Mouse (Mus musculus) regulatory T cell (primary cell): ENCODE results near the gene Cenpx.
"Not testable (repeated sequence)": the region's sequence is repeated elsewhere in the genome, so short reads cannot be mapped to it uniquely, and the experiment has no call there.

ENCODE experiments used
- in situ Hi-C: fragments of 300-600 bp; cut with MboI, MseI; formaldehyde crosslinking; loops from one replicate; pipeline ENCODE4 v1.15.1; 2025; ENCODE audit warnings: high pct_unique_total_duplicates

The Cenpx gene

DNA sequence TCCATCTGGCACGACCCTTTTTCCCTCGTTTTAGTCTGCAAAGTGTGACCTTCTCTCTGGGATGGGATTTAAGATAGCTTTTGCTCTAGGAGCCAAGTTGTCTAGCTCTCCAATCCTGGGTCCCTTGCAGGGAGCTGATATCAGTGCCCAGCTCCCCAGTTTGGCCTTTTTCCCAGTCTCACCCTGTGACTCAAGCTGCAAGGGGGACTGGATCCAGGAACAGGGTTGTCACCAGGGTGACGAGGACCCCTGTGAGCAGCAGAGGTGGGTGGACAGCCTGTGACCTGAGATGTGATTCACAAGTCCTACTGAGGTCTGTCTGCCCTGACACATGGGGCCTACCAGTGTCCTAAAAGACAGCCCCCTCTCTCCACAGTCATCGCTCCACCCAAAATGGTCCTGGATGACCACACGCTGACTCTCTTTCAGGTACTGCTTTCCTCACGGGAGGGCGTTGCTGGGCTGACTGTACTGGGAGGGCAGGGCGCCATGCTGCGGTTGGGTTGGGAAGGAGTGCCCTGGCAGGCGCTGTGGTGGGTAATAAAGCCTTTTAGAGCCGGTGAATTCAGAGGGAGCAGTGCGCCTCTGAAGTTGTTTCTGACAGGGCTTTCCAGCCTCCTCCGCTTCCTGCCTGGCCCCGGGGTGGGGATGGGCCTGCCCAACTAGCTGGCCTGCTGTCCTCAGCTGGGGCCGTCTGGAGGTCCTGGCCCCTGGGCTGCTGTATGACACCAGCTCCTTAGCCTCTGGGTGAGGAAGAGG is 9.7 kb downstream of the Cenpx start:
- in situ Hi-C loops = no loop called here

DNA sequence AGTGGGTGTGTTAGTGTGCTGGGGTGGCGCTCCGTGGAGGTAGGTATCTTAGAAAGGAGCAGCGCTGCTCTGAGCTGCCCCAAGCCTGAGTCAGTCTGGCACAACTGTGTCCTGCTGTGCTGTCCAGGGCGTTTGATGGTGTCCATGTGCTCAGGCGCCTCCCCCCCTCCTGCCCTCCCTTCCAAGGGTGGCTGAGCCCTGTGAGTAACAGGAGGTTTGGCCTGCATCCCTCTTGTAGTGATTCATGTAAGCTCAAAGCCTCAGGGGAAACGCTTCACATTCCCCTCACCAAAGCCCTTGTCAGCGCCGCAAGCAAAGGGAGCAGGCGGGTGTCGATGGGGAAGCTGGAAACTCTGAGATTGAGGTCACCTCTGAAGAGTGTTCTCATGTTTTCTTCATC is 15.8 kb downstream of the Cenpx start:
- in situ Hi-C loops = no loop called here

DNA sequence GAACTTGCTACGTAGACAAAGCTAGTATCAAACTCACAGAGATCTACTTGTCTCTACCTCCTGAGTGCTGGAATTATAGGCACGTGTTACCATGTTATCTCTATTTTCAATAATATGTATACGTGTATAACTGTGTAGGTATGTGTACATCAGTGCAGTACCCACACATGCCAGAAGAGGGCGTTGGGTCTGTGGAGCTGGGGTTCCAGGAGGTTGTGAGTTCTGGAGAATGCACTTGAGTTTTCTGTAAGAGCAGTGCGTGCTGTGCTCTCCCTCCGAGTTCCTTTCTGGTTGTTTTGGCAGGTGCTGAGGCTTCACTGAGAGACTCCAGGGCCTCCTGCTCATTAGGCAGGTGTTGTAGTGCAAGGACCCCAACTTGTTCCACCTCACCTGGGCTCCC is 17.0 kb downstream of the Cenpx start:
- in situ Hi-C loops = no loop called here

DNA sequence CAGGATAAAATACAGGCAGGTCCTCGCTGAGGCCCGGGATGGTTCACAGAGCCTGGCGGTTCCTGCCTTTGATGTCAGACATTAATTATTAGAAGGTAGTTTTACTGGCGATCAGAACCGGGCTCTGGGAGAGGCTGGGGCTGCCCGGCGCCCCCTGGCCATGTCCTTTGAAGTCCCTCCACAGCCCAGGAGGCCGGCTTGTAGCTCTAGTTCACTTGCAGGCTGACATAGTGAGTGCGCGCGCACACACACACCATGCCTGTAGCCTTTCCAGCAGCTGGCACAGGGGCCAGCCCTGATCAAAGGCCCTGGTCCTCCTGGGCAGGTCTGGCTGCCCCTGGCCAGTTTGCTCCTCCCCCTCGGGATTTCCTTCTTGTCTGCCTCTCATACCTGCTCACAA is 17.9 kb downstream of the Cenpx start:
- in situ Hi-C loops = no loop called here

DNA sequence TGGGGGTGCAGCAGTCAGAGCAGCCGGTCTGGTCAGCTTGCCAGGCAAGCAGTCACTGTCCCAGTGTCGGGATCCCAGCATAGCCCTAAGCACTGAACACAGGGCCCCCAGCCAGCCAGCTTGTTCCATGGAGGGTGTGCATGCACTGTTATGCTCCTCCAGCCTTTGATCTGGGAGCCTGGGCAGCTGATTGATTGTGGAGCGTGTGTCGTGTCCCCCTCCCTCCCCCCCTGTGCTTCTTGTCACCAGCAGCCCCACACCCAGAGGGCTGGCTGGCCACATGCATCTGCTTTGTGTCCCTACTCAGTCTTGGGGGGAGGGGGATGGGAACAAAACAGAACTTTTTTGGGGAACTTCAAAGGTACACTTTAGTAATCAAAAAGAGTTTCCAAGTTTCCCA is 18.4 kb downstream of the Cenpx start:
- in situ Hi-C loops = no loop called here

DNA sequence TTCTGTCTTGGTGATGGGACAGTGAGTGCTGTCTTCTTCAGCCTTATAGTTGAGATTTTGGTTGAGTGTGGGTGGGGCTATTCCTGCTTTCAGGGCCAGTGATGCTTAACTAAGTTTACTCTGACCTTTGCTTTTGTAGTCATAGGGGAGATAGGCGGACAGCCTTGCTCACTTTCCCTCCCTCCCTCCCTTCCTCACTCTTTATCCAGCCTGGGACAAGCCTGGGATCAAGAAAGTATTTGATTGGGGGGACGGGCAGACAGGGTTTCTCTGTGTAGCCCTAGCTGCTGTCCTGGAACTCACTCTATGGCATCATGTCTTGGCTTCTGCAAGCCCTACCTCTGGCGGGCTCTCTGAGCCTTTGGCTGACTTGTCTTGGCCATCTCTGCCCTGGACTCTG is 20.1 kb downstream of the Cenpx start:
- in situ Hi-C loops = no loop called here

DNA sequence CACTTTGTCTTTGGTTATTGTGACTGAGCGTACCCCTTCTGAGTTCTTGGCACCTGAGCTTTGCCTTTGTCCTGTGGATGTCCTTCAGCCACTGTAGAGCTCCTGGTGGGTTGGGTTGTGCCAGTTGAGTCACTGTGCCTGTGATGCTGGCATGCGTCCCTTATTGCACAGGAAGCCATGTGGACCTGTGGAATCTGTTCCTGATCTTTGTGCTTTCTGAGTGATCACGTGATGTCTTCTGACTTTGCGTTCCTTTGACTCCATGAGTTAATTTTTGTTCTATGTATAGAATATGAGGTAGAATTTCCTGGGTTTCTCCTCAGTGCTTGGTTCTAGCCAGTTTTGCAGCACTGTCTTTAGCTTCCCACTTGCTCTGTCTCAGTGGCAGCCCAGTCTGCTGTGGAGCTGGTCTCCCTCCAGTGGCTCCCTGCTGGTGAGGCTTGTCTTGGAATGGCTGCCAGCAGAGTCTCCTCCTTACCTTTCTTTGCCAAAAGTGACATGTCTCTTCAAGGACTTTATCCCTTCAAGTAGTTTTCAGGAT is 21.0 kb downstream of the Cenpx start:
- in situ Hi-C loops = no loop called here

DNA sequence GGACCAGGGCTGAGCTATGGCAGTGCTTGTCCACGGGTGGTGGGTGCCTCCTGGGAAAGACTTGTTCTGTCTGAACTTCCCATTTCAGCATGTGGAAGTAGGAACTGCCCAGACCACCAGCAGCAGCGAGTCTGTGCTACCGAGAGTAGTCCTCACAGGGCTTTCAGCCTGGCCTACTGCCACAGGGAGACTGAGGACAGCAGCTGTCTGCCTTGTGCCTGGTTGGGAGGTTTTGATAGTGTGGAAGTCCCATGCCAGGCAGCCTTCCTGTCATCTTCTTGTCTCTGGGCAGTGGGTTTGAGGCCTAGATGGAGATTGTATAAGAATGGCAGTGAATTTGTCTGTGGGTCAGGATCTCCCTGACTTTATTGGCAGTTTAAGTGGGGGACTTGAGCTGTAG is 24.2 kb downstream of the Cenpx start:
- in situ Hi-C loops = no loop called here

DNA sequence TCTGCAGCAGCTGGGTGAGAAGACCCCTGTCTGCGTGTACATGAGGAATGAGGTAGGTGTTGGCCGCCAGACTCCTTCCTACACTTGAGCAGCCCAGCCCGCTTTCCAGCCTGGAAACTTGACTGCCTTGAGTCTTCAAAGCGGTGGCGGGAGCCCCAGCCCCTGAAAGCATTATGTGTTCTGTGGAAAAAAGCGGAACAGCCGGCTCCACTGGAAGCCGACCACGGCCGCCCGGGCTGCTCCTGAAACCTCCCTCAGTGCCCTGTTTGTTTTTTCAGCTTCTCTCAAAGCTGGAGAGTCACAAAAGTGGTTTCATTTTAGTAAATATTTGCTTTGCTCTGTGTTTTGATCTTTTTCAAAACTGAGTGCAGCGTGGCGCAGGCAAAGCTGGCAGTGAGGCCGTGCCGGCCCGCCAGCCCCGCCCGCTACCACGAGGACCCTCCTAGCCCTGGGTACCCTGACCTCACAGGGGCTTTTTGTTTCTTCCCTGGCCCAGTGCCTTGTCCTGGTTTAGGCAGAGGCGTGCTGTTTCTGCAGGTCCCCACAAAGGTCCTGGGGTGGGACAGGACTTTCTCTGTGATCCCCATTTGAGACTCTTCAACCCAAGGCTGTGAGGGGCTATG is 26.8 kb downstream of the Cenpx start:
- in situ Hi-C loops = no loop called here

DNA sequence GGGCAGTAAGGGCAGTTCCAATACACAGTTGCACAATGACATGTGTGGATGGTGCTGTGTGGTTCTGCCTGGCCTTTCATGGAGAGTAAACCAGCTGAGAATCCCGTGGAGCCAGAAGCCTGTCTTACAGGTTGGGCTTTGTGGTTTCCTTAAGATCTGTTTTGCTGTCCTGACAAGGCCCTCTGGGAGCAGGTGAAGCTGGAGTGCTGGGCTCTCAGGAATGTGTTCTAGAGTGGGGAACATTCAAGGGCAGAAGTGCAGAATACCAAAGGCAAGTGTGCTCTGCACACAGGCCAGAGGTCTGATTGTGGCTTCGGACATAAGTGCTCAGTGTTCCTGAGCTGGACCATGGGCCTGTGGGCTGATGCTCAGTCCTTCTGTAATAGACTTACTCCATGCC is 28.9 kb downstream of the Cenpx start:
- in situ Hi-C loops = no loop called here

DNA sequence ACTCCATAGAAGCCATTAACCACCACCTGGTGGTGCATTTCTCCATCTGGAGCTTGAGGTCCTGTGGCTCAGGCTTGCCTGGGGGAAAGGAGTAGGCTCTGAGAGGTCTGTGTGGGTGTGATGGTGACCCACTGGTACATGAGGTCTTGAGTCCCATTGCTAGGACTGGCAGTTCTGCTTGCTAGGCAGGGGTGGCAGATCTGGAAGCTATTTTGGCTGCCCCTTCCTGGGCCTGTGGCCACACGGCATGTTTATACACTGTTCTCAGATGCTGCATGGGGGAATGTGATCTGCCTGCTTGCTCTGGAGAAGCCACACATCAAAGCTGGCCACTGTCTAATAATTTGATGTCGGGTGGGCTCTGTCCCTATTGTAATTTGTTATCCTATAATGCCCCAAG is 29.5 kb downstream of the Cenpx start:
- in situ Hi-C loops = no loop called here

DNA sequence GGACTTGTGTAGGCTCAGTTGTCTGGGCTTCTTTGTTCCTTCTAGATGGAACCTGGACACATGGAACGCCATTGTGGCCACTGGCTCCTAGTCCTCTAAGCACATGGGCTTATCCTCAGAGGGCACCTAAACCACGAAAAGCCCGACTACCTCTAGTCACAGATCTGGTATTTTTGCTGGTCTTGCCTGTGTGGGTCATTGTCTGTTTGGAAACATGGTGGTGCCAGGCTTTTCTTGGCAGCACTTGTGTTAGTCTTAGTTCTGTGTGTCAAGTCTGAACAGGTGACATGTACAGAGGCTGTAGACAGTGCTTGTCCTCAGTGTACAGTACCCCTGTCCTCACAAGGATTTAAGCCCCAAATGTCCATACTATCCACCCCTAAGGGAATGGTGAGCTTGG is 30.0 kb downstream of the Cenpx start:
- in situ Hi-C loops = no loop called here

DNA sequence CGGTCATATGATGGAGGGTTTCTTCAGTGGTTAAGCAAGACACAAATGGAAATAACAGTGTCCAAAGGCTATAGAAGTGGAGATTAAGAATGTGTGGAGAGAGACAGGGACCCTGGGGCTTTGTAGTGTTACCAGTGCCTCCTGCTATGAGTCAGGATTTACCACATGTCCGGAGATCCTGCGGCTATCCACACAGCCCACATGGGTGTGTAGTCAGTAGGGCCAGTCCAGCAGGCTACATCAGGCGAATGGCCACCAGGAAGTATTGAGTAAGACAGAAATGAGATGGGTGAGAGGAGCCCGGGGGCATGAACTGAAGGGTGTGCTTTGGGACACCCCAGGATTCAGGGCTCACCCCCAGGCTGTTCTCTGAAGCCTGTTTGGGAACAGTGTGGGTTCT is 30.9 kb downstream of the Cenpx start:
- in situ Hi-C loops = no loop called here

DNA sequence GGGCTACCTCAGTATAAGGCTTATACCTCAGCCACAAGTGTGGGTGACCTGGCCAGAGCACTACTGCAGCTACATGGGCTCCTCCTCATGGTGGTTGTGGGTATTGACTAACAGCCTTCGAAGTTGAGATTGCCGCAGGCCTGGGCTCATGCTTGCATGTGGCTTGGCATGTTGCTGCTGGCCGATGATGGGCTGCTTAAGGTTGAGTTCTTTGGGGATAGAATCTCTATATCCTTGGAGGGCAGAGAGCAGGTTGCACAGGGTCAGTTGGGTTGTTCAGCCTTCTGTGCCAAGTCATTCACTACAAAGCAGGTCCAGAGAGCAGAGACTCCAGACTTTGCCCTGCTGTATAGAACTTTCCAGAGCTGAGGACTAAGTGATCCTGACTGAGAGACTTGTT is 33.6 kb downstream of the Cenpx start:
- in situ Hi-C loops = no loop called here

DNA sequence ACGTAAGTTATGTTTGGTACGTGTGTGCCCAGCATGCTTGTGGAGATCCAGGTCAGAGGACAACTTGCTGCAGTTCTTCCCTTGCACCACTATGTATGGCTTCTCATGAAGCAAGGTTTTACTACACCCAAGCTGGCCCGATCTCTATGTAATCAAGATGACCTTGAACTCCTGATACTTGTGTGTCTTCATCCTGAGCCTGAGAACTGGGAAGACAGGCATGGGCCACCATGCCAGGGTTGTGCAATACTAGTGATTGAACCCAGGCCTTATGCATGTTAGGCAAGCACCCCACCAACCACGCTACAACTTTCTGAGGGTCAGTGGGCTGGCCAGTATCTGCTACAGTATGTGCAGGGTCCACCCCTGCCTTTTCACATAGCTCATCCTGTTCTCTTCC is 36.6 kb downstream of the Cenpx start:
- in situ Hi-C loops = no loop called here

DNA sequence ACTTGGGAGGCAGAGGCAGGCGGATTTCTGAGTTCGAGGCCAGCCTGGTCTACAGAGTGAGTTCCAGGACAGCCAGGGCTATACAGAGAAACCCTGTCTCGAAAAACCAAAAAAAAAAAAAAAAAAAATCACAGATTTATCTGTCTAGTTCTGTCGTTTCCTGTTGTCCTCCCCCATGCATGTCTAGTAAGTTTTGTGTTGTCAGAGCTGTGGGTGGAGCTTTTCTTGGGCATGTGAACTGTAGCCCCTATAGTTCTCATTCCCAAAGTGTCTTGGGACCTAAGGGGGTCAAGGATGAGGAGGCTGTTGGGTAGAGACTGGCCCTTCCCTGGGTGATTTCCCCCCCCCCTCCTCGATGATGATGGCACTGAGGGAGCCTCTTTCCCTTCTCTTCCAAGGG is 37.7 kb downstream of the Cenpx start:
- in situ Hi-C loops = not testable (repeated sequence)

DNA sequence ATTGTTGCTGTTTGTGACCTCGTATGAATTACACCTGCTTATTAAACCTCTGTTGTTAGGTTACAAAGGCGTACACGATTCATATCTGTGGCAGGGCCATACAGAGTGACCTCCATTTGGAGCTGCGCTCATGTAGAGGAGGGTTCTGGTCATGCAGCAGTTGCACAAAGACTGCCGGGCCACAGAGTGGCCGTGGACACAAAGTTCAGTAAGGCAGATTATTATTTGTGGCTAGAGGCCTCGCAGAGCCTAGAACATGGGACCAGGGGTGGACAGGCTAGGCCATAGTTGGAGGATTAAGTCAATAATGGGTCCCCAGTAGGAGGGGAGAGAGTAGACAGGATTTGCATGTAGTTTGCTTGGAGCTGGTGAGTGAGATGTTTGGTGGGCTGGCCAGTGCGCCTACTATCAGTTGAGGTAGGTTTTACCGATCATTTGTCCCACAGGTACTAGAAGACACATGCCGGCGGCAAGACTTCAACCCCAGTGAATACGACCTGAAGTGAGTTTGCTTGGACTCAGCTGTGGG is 39.9 kb downstream of the Cenpx start:
- in situ Hi-C loops = no loop called here

DNA sequence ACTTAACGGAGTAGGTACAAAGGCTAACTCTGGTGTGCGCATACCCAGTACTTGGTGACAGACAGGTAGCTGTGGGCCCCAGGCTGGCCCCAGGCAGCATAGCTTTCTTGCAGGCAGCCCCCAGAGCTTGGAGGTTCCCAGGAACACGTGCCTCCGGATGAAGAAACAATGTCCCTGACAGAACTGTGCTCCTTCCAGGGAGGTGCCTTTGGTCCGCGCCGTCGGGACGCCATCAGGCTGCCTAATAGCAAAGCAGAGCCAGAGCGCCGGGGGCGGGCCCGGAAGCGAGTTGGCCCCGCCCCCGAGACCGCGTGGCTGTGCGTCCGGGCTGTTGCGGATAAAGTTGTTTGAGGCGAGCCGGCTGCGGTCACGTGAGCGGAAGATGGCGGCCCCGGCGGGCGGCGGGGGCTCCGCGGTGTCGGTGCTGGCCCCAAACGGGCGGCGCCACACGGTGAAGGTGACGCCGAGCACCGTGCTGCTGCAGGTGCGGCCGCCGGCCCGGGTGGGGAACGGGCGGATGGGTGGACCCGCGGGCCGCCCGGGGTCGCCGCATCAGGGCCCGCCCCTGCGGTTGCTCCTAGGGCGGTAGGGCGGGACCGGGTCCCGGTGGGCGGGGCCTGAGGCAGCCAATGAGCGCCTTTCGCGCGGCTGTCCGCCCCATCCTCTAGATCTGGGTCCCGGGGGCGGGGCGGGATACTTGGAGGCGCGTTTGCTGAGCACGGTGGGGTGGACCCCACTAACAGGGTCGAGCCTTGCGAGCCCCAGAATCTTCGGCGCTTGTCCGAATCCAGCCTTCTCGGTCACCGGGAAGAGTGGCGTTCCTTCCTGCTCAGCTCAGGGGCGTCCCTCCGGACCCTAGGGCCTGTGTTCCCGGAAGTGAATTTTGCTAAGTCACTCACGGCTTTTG is 40.6 kb downstream of the Cenpx start, which contains the start of gene Aspscr1:
Aspscr1 (plus strand) TSS at position 287 of the 907 bp plus-strand sequence.
- in situ Hi-C loops = no loop called here

DNA sequence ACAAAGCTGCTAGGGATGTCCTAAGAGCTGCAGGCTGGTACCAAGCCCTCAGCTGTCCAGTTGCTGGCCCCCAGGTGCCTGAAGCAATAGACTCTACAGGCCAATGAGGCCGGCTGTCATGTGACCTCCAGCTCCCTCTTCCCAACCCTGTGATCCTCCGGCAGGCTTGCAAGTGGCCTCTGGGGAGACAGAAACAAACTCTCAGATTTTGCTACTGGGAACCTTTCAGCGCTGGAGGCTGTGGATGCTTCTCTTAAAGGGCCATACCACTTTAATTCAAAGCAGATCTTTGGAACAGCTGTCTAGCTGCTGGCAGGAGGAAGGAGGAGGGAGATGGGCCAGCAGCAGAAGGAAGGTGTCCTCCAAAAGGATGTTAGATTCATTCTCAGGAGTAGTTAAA is 46.9 kb downstream of the Cenpx start:
- in situ Hi-C loops = no loop called here

DNA sequence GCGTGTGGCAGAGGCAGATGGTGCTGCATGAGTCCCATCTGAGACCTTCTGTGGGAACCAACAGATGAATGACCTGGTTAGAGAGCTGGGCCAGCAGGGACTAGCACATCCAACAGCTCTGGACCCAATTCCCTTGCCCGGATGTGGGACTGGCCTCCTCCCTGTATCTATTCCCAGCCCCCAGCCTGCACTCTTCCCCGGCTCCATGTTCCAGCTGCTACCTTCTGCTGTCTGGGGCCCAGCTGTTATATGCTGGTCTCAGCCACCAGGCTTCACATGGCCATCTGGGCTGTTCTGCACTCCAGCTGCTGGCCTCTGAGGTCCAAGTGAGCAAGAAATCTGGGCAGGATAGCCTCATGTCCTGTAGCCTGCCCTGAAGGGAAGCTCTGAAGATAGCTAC is 48.1 kb downstream of the Cenpx start:
- in situ Hi-C loops = no loop called here

DNA sequence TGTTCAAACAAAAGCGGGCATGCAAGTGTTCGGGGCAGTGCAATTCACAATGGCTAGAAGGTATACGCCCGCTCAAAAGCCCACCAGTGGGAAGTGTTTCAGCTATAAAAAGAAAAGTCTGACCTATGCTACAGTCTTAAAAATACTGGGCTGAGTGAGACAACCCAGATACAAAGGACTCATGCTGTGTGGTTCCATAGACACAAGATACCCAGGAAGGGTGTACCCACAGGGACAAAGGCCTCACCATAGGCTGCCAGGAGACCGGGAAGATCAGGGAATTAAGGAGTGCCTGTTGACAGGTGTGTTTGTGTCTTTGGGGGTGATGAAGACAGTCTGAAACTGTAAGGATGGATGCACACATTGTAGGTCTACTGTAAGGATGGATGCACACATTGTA is 49.8 kb downstream of the Cenpx start:
- in situ Hi-C loops = no loop called here

DNA sequence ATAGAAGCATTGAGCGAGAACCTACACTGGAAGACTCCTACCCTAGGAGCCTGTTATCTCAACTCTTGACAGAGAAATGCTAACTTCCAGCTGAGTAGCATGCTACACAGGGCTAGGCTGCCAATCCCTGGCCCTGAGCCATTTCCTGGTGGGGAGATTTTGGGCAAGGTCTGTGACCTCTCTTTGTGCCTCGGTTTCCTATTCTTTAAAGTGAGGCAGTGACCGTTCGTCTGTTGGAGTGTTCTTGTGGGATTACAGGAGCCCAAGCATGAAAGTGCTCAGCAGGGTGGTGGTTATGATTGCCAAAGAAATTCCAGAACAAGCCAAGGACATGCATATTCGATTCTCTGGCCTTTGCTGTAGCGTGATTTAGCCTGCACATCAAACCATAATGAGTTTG is 50.8 kb downstream of the Cenpx start:
- in situ Hi-C loops = no loop called here
